Mouse (Mus musculus) ES-Bruce4 (cell line): ENCODE measurements around the gene Ccdc184. TPM values are rescaled to one million over a fixed set of nuclear protein-coding genes. Genes with fewer than 3 reads are reported as not detected.

ENCODE experiments used
- H3K27ac ChIP-seq: 2 replicates; pipeline ENCODE4 v1.5.1; 2012; ENCODE audit warnings: low read length, inconsistent platforms; ENCODE audit not compliant: insufficient read depth
- H3K27me3 ChIP-seq: 2 replicates; pipeline ENCODE4 v1.6.1; 2012; ENCODE audit warnings: mild to moderate bottlenecking, low read length, inconsistent platforms; ENCODE audit not compliant: control insufficient read depth, poor library complexity, insufficient read depth, severe bottlenecking
- H3K36me3 ChIP-seq: 2 replicates; pipeline ENCODE4 v1.6.1; 2012; ENCODE audit warnings: inconsistent platforms, mild to moderate bottlenecking, low read length, moderate library complexity; ENCODE audit not compliant: control insufficient read depth, poor library complexity, insufficient read depth, severe bottlenecking
- H3K4me1 ChIP-seq: one replicate; pipeline ENCODE4 v1.8.1; 2011; ENCODE audit warnings: low read length; ENCODE audit not compliant: control insufficient read depth, insufficient read depth
- H3K4me3 ChIP-seq: 2 replicates; pipeline ENCODE4 v1.5.1; 2011; ENCODE audit warnings: low read depth, mild to moderate bottlenecking, low read length
- H3K9ac ChIP-seq: 2 replicates; pipeline ENCODE4 v1.6.1; 2012; ENCODE audit warnings: low read depth, mild to moderate bottlenecking, inconsistent platforms; ENCODE audit not compliant: poor library complexity, severe bottlenecking
- H3K9me3 ChIP-seq: replicated peaks from 2 replicates; pipeline ENCODE4 v1.6.1; 2012; ENCODE audit warnings: mild to moderate bottlenecking, low read length, inconsistent platforms; ENCODE audit not compliant: control insufficient read depth, poor library complexity, insufficient read depth, severe bottlenecking
- CTCF ChIP-seq: IDR thresholded peaks from one replicate; pipeline ENCODE4 v1.8.1; 2011; ENCODE audit warnings: low read depth, low read length
- EP300 ChIP-seq: IDR thresholded peaks from 2 replicates; pipeline ENCODE4 v1.6.1; 2011; ENCODE audit warnings: low read depth, low read length; ENCODE audit not compliant: insufficient read depth
- POLR2A ChIP-seq: IDR thresholded peaks from one replicate; pipeline ENCODE4 v1.8.1; 2011; ENCODE audit warnings: low read length; ENCODE audit not compliant: insufficient read depth
- polyA plus RNA-seq: library from polyadenylated mRNA; stranded (reverse); fragments of >200 nt; gene quantifications from 2 replicates; pipeline ENCODE4 v1.2.4, GENCODE M21; 2011; ENCODE audit warnings: low read depth; ENCODE audit not compliant: missing spikeins, insufficient read depth, insufficient read length

Gene Ccdc184
- polyA plus RNA-seq, 1 experiment = 0.81 TPM

GRCm38 (mm10) chr15:98133471-98133870, 33.5 kb upstream of the Ccdc184 start:
- H3K27ac ChIP-seq = no peak overlapping the region
- H3K4me1 ChIP-seq = no peaks in the 10 kb centered on the region
- H3K9me3 ChIP-seq = no peaks in the 10 kb centered on the region
- peaks cover 6% of the 10 kb centered on the region; the same call in 1 of the 2 replicates for H3K36me3 ChIP-seq
- no peaks in the 10 kb centered on the region for H3K27me3 ChIP-seq
- no peak overlapping the region for H3K4me3 ChIP-seq
- TF ChIP-seq EP300 (no peak), CTCF (no peak), POLR2A (no peak)
- no peak overlapping the region for H3K9ac ChIP-seq

GRCm38 (mm10) chr15:98134034-98134433, 32.9 kb upstream of the Ccdc184 start:
- H3K36me3 ChIP-seq = peaks cover 6% of the 10 kb centered on the region; the same call in 1 of the 2 replicates
- TF ChIP-seq EP300 = no peak
- no peak for TF ChIP-seq POLR2A
- TF ChIP-seq CTCF = no peak
- no peaks in the 10 kb centered on the region for H3K4me1 ChIP-seq

GRCm38 (mm10) chr15:98134666-98135065, 32.3 kb upstream of the Ccdc184 start:
- Histone ChIP-seq H3K27ac (no peak overlapping the region), H3K9ac (no peak overlapping the region), H3K9me3 (no peaks in the 10 kb centered on the region), H3K27me3 (no peaks in the 10 kb centered on the region), H3K4me3 (no peak overlapping the region), H3K4me1 (no peaks in the 10 kb centered on the region), H3K36me3 (peaks cover 6% of the 10 kb centered on the region; the same call in 1 of the 2 replicates)
- TF ChIP-seq POLR2A (no peak), EP300 (no peak), CTCF (no peak)

More at GRCm38 (mm10) chr15:98134034-98134433, 32.9 kb upstream of the Ccdc184 start:
- H3K27me3 ChIP-seq = no peaks in the 10 kb centered on the region
- no peaks in the 10 kb centered on the region for H3K9me3 ChIP-seq
- no peak overlapping the region for H3K9ac ChIP-seq
- no peak overlapping the region for H3K27ac ChIP-seq
- no peak overlapping the region for H3K4me3 ChIP-seq

- H3K36me3 ChIP-seq = peaks cover 6% of the 10 kb centered on the region
- no peaks in the 10 kb centered on the region for H3K9me3 ChIP-seq
- TF ChIP-seq CTCF (no peak), POLR2A (no peak), EP300 (no peak)
Measured at GRCm38 (mm10) chr15:98135671-98136070, 31.3 kb upstream of the Ccdc184 start.

GRCm38 (mm10) chr15:98136871-98137270, 30.1 kb upstream of the Ccdc184 start:
- no peaks in the 10 kb centered on the region for H3K4me1 ChIP-seq
- H3K9me3 ChIP-seq = no peaks in the 10 kb centered on the region
- no peak overlapping the region for H3K27ac ChIP-seq
- TF ChIP-seq POLR2A (no peak), CTCF (no peak), EP300 (no peak)
- peaks cover 13% of the 10 kb centered on the region for H3K36me3 ChIP-seq
- no peaks in the 10 kb centered on the region for H3K27me3 ChIP-seq
- no peak overlapping the region for H3K9ac ChIP-seq
- no peak overlapping the region for H3K4me3 ChIP-seq

More at GRCm38 (mm10) chr15:98135671-98136070, 31.3 kb upstream of the Ccdc184 start:
- Histone ChIP-seq H3K27me3 (no peaks in the 10 kb centered on the region), H3K9ac (no peak overlapping the region), H3K4me1 (no peaks in the 10 kb centered on the region), H3K4me3 (no peak overlapping the region), H3K27ac (no peak overlapping the region)

GRCm38 (mm10) chr15:98139763-98140162, 27.2 kb upstream of the Ccdc184 start:
- Histone ChIP-seq H3K4me3 (no peak overlapping the region), H3K4me1 (no peaks in the 10 kb centered on the region), H3K27me3 (no peaks in the 10 kb centered on the region), H3K9ac (no peak overlapping the region), H3K9me3 (no peaks in the 10 kb centered on the region), H3K36me3 (peaks cover 13% of the 10 kb centered on the region), H3K27ac (no peak overlapping the region)
- TF ChIP-seq EP300 = no peak
- no peak for TF ChIP-seq POLR2A
- TF ChIP-seq CTCF = no peak
